Mouse (Mus musculus): ENCODE measurements around the gene Nipa2. TPM values are rescaled to one million over a fixed set of nuclear protein-coding genes. Genes with fewer than 3 reads are reported as not detected.

Nipa2 gene
- polyA plus RNA-seq, 1 experiment from 2014 or later = 36.0 TPM

GRCm38 (mm10) chr7:55991129-55991528, 28.9 kb upstream of the Nipa2 start:
- ATAC-seq (no peak), DNase-seq (ENCODE audit: low spot score) (no peak)
- H3K4me1 ChIP-seq (ENCODE audit: insufficient read depth, low read depth, low read length) = no peaks in the 10 kb centered on the region
- H3K36me3 ChIP-seq (ENCODE audit: insufficient read depth, low read length) = no peaks in the 10 kb centered on the region
- no peak overlapping the region for H3K9ac ChIP-seq (replicated peaks; ENCODE audit: low read depth)
- no peak overlapping the region for H3K4me2 ChIP-seq (replicated peaks; ENCODE audit: low read depth, low read length)
- no peaks in the 10 kb centered on the region for H3K9me3 ChIP-seq (ENCODE audit: low read length)
- no peaks in the 10 kb centered on the region for H3K27me3 ChIP-seq (replicated peaks; ENCODE audit: insufficient read depth, low read length)
- TF ChIP-seq CTCF (IDR thresholded peaks at IDR 0.05) (no peak), EP300 (IDR thresholded peaks at IDR 0.05) (no peak)
- WGBS = 90% methylated on average over 3 of the region's 3 CpGs
- H3K4me3 ChIP-seq (ENCODE audit: low read depth, low read length) = no peak overlapping the region
- H3K27ac ChIP-seq (ENCODE audit: low read length) = no peak overlapping the region

GRCm38 (mm10) chr7:55986526-55987214, 24.4 kb upstream of the Nipa2 start:
- Histone ChIP-seq H3K4me2 (replicated peaks; ENCODE audit: low read depth, low read length) (peak overlapping the region; percentile 37), H3K4me3 (ENCODE audit: low read depth, low read length) (no peak overlapping the region), H3K9ac (replicated peaks; ENCODE audit: low read depth) (no peak overlapping the region), H3K27ac (ENCODE audit: low read length) (no peak overlapping the region), H3K9me3 (ENCODE audit: low read length) (no peaks in the 10 kb centered on the region), H3K4me1 (ENCODE audit: insufficient read depth, low read depth, low read length) (no peaks in the 10 kb centered on the region), H3K27me3 (replicated peaks; ENCODE audit: insufficient read depth, low read length) (no peaks in the 10 kb centered on the region), H3K36me3 (ENCODE audit: insufficient read depth, low read length) (no peaks in the 10 kb centered on the region)
- peak; percentile 77 for TF ChIP-seq CTCF (IDR thresholded peaks at IDR 0.05)
- TF ChIP-seq EP300 (IDR thresholded peaks at IDR 0.05) = no peak
- DNase-seq (ENCODE audit: low spot score) (peak; percentile 76), ATAC-seq (peak; percentile 62)
- WGBS = 36% methylated on average over 13 of the region's 13 CpGs

DNA sequence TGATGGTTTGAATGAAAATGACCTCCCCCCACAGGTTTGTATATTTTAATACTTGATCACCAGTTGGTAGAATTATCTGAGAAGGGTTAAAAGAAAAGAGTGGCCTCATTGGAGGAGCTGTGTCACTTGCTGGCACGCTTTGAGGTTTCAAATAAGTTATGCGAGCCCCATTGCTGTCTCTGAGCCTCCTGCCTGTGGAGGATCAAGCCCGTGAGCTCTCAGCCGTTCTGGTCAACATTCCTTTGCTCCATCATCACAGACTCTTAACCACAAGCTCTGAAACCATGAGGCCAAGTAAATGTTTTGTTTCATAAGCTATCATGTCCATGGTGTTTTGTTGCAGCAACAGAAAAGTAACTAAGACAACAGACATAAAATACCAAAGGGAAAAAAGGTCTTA, 22.5 kb upstream of the Nipa2 start:
- TF ChIP-seq EP300 (IDR thresholded peaks at IDR 0.05) = no peak
- no peak for TF ChIP-seq CTCF (IDR thresholded peaks at IDR 0.05)
- no peak overlapping the region for H3K27ac ChIP-seq (ENCODE audit: low read length)
- H3K9me3 ChIP-seq (ENCODE audit: low read length) = no peaks in the 10 kb centered on the region
- no peaks in the 10 kb centered on the region for H3K36me3 ChIP-seq (ENCODE audit: insufficient read depth, low read length)
- H3K4me1 ChIP-seq (ENCODE audit: insufficient read depth, low read depth, low read length) = no peaks in the 10 kb centered on the region
- H3K9ac ChIP-seq (replicated peaks; ENCODE audit: low read depth) = no peak overlapping the region
- DNase-seq (ENCODE audit: low spot score) (no peak), ATAC-seq (no peak)
- no peak overlapping the region for H3K4me2 ChIP-seq (replicated peaks; ENCODE audit: low read depth, low read length)
- WGBS = 66% methylated on average over 4 of the region's 4 CpGs
- H3K27me3 ChIP-seq (replicated peaks; ENCODE audit: insufficient read depth, low read length) = no peaks in the 10 kb centered on the region
- H3K4me3 ChIP-seq (ENCODE audit: low read depth, low read length) = no peak overlapping the region

DNA sequence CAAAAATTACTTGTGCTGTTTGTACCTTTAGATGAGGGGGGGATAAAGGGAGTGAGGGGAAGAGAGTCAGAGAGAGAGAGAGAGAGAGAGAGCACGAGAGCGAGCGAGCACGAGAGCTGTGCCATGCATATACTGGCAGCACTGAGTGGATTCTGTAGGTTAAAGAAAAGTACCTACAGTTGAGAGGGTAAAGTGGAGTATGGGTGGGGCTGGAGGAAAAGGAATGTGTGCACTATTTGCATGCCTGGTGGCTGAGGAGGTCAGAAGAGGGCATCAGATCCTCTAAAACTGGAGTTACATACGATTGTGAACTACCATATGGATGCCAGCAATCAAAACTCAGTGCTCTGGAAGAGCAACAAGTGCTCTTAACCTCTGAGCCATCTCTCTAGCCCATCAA, 20.8 kb upstream of the Nipa2 start:
- no peaks in the 10 kb centered on the region for H3K4me1 ChIP-seq (ENCODE audit: insufficient read depth, low read depth, low read length)
- ATAC-seq = peak; percentile 86
- 0 out of 2 replicates have a peak overlapping the region, but pooled peaks have one; percentile 5 for H3K4me2 ChIP-seq (replicated peaks; ENCODE audit: low read depth, low read length)
- H3K9ac ChIP-seq (replicated peaks; ENCODE audit: low read depth) = no peak overlapping the region
- H3K27ac ChIP-seq (ENCODE audit: low read length) = no peak overlapping the region
- DNase-seq (ENCODE audit: low spot score) = peak; percentile 57
- H3K4me3 ChIP-seq (ENCODE audit: low read depth, low read length) = no peak overlapping the region
- no peaks in the 10 kb centered on the region for H3K27me3 ChIP-seq (replicated peaks; ENCODE audit: insufficient read depth, low read length)
- no peaks in the 10 kb centered on the region for H3K36me3 ChIP-seq (ENCODE audit: insufficient read depth, low read length)
- WGBS = 49% methylated on average over 5 of the region's 5 CpGs
- H3K9me3 ChIP-seq (ENCODE audit: low read length) = no peaks in the 10 kb centered on the region
- no peak for TF ChIP-seq CTCF (IDR thresholded peaks at IDR 0.05)
- TF ChIP-seq EP300 (IDR thresholded peaks at IDR 0.05) = no peak; the same call in 1 of the 2 replicates

GRCm38 (mm10) chr7:55982010-55982700, 19.9 kb upstream of the Nipa2 start:
- H3K4me1 ChIP-seq (ENCODE audit: insufficient read depth, low read depth, low read length) = no peaks in the 10 kb centered on the region
- no peak overlapping the region for H3K4me3 ChIP-seq (ENCODE audit: low read depth, low read length)
- no peak for TF ChIP-seq EP300 (IDR thresholded peaks at IDR 0.05)
- no peak for TF ChIP-seq CTCF (IDR thresholded peaks at IDR 0.05)
- no peak overlapping the region for H3K27ac ChIP-seq (ENCODE audit: low read length)
- no peak overlapping the region for H3K4me2 ChIP-seq (replicated peaks; ENCODE audit: low read depth, low read length)
- no peaks in the 10 kb centered on the region for H3K27me3 ChIP-seq (replicated peaks; ENCODE audit: insufficient read depth, low read length)
- H3K9ac ChIP-seq (replicated peaks; ENCODE audit: low read depth) = no peak overlapping the region
- no peak for DNase-seq (ENCODE audit: low spot score)
- no peak for ATAC-seq
- H3K36me3 ChIP-seq (ENCODE audit: insufficient read depth, low read length) = no peaks in the 10 kb centered on the region
- H3K9me3 ChIP-seq (ENCODE audit: low read length) = no peaks in the 10 kb centered on the region
- 80% methylated on average over 10 of the region's 10 CpGs for WGBS

GRCm38 (mm10) chr7:55981511-55981910, 19.2 kb upstream of the Nipa2 start:
- Histone ChIP-seq H3K27ac (ENCODE audit: low read length) (no peak overlapping the region), H3K9ac (replicated peaks; ENCODE audit: low read depth) (no peak overlapping the region), H3K4me3 (ENCODE audit: low read depth, low read length) (no peak overlapping the region), H3K36me3 (ENCODE audit: insufficient read depth, low read length) (no peaks in the 10 kb centered on the region), H3K4me1 (ENCODE audit: insufficient read depth, low read depth, low read length) (no peaks in the 10 kb centered on the region), H3K27me3 (replicated peaks; ENCODE audit: insufficient read depth, low read length) (no peaks in the 10 kb centered on the region), H3K4me2 (replicated peaks; ENCODE audit: low read depth, low read length) (no peak overlapping the region), H3K9me3 (ENCODE audit: low read length) (no peaks in the 10 kb centered on the region)
- DNase-seq (ENCODE audit: low spot score) (no peak), ATAC-seq (no peak)
- 90% methylated on average over 2 of the region's 2 CpGs for WGBS
- TF ChIP-seq CTCF (IDR thresholded peaks at IDR 0.05) (no peak), EP300 (IDR thresholded peaks at IDR 0.05) (no peak)

Data from lung, postnatal 0 days (tissue).